Mouse (Mus musculus) C2C12 (cell line): ENCODE results near the gene Arl4a.

Source experiments
- CTCF ChIP-seq: IDR thresholded peaks from one replicate; pipeline ENCODE4 v1.5.1; 2011; ENCODE audit not compliant: control insufficient read depth, insufficient read depth, insufficient read length
- MAX ChIP-seq: IDR thresholded peaks from one replicate; pipeline ENCODE4 v1.6.1; 2011; ENCODE audit warnings: mild to moderate bottlenecking, control low read depth
- MYOG ChIP-seq: IDR thresholded peaks from one replicate; pipeline ENCODE4 v1.6.1; 2011; ENCODE audit not compliant: control insufficient read depth, insufficient read length; ENCODE audit errors: extremely low read depth

DNA sequence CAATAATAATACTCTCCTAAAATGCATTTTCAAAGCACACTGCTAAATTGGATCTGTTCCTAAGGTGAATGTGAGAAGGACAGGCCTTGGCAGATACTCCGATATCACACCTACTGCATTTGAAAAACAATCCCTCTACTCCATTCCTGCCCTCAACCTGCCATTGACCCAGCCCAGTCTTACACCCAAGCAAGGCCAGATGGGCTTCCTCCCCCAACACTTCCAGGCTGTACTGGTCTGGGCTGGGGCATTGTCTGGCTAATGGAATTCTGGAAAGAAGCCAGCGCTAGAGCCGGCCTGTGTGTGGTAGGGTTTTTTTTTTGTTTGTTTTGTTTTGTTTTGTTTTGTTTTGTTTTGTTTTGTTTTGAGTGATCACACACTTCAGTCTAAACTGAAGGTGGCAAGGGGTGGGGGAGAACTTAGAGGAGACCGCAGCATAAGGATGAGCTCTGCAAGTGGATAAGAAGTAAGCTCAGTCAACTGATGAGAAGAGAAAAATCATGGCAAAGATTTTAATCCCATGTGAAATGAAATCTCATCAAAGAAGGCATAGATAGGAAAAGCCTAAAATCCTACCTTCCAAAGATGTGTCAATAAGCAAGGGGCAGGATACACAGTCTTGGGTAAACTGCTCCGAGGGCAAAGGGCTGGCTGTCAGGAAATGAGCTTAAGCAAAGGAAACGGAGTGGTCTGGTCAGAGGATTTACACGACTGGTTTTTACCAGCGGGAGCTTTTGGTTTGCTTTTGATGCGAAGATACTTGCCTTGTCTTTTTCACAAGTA, 39.6 kb downstream of the Arl4a start:
- TF ChIP-seq CTCF (no peak), MYOG (no peak), MAX (no peak)
